Mouse (Mus musculus): ENCODE results near the gene Arid3c. TPM values are rescaled to one million over a fixed set of nuclear protein-coding genes. Genes with fewer than 3 reads are reported as not detected.

Arid3c gene
- polyA plus RNA-seq, 2 experiments, result 0.09 TPM; not detected in 1

DNA sequence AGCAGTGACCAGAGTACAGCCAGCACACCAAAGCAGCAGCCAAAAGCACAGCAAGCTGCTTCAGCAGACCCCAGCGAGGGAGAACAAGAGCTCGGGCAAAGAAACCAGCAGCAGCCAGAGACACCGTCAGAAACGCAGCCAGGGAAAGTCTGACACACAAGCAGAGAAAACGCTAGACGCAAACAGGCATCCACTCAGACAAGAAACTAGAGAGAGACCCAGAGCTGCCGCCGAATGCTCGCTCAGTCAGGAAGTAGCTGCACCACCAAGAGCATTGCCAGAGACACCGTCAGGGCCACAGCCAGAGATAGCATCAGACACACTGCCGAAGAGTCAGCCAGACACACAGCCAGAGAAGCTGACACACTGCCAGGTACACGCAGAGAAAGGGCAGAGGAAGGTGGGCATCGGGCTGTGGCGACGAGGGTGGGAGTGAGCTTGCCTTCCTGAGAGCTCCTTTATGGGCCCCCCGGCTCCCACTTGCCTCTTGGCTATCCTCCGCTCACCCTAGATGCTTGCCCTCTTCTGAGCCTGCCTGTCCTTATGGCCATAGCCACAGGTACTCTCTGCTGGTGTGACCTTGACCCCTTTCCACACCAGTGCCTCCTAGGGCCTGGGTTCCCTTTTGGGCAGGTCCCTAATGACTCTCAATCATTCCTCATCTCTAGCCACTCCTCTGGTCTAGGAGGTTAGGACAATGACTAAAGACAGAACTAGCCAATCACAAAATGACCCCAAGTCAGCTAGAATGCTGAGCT lies 54.5 kb downstream of the Arid3c start:
- H3K4me1 ChIP-seq (ENCODE audit: control insufficient read depth, insufficient read depth, low read length), result peaks cover 22% of the 10 kb centered on the region
- H3K4me3 ChIP-seq (replicated peaks; ENCODE audit: low read length), result no peak overlapping the region
- no peak for TF ChIP-seq POLR2A (IDR thresholded peaks at IDR 0.05; ENCODE audit: borderline replicate concordance, extremely low read depth, insufficient read depth, insufficient read length)
- no peaks in the 10 kb centered on the region for H3K9me3 ChIP-seq (ENCODE audit: control insufficient read depth, low read length)
- no peak for DNase-seq (ENCODE audit: low spot score)
- no peak overlapping the region for H3K27ac ChIP-seq (replicated peaks; ENCODE audit: low read depth, low read length)
- H3K27me3 ChIP-seq (ENCODE audit: control insufficient read depth, insufficient read depth, low read length), result peaks cover 44% of the 10 kb centered on the region
- H3K4me2 ChIP-seq (replicated peaks; ENCODE audit: low read depth, low read length, severe bottlenecking), result no peak overlapping the region
- H3K36me3 ChIP-seq (ENCODE audit: control insufficient read depth, insufficient read depth, low read length), result no peaks in the 10 kb centered on the region
- WGBS, result 50% methylated on average over 17 of the region's 17 CpGs
- H3K9ac ChIP-seq (ENCODE audit: low read depth, low read length, severe bottlenecking), result no peak overlapping the region
- ATAC-seq (ENCODE audit: low FRiP score, low read depth), result no peak

Other genes with a start within 250 kb of the Arid3c start
- 5.4 and 5.5 TPM in 2 replicates for gene AI464131, start 228.1 kb downstream of the Arid3c start, polyA plus RNA-seq (2012; rRNA removed)
- gene AI464131, start 228.1 kb downstream of the Arid3c start, polyA plus RNA-seq (2014; fragmentation: Nextera tagmentation; extraction: Ambion mirVana), result 4.7 and 5.9 TPM in 2 replicates
- gene 1110017D15Rik, start 213.8 kb downstream of the Arid3c start, polyA plus RNA-seq (2012; rRNA removed), result 0.76 and 0.78 TPM in 2 replicates
- gene 1110017D15Rik, start 213.8 kb downstream of the Arid3c start, polyA plus RNA-seq (2014; fragmentation: Nextera tagmentation; extraction: Ambion mirVana), result 0.44 and 0.50 TPM in 2 replicates
- gene Fam219a, start 161.6 kb downstream of the Arid3c start, polyA plus RNA-seq (2012; rRNA removed), result 13.7 and 19.5 TPM in 2 replicates
- gene Fam219a, start 161.6 kb downstream of the Arid3c start, polyA plus RNA-seq (2014; fragmentation: Nextera tagmentation; extraction: Ambion mirVana), result 2.4 and 2.6 TPM in 2 replicates
- gene Dnaic1, start 161.4 kb downstream of the Arid3c start, polyA plus RNA-seq (2012; rRNA removed), result 0.78 and 0.99 TPM in 2 replicates
- gene Dnaic1, start 161.4 kb downstream of the Arid3c start, polyA plus RNA-seq (2014; fragmentation: Nextera tagmentation; extraction: Ambion mirVana), result 0.67 TPM in 1 of 2 replicates, not detected in the other
- gene Enho, start 90.8 kb downstream of the Arid3c start, polyA plus RNA-seq (2012; rRNA removed), result 15.6 and 22.3 TPM in 2 replicates
- 12.5 and 13.1 TPM in 2 replicates for gene Enho, start 90.8 kb downstream of the Arid3c start, polyA plus RNA-seq (2014; fragmentation: Nextera tagmentation; extraction: Ambion mirVana)
- gene Cntfr, start 34.1 kb downstream of the Arid3c start, polyA plus RNA-seq (2012; rRNA removed), result 34.2 and 43.6 TPM in 2 replicates
- gene Cntfr, start 34.1 kb downstream of the Arid3c start, polyA plus RNA-seq (2014; fragmentation: Nextera tagmentation; extraction: Ambion mirVana), result 5.3 and 5.4 TPM in 2 replicates
- 247 and 316 TPM in 2 replicates for gene Il11ra1, start 31.2 kb downstream of the Arid3c start, polyA plus RNA-seq (2012; rRNA removed)
- 384 and 431 TPM in 2 replicates for gene Il11ra1, start 31.2 kb downstream of the Arid3c start, polyA plus RNA-seq (2014; fragmentation: Nextera tagmentation; extraction: Ambion mirVana)
- gene Rpp25l, start 17.6 kb downstream of the Arid3c start, polyA plus RNA-seq (2012; rRNA removed), result 59.3 and 67.5 TPM in 2 replicates
- gene Rpp25l, start 17.6 kb downstream of the Arid3c start, polyA plus RNA-seq (2014; fragmentation: Nextera tagmentation; extraction: Ambion mirVana), result 69.8 and 76.2 TPM in 2 replicates
- gene Dctn3, start 8.0 kb downstream of the Arid3c start, polyA plus RNA-seq (2012; rRNA removed), result 64.2 and 70.1 TPM in 2 replicates
- gene Dctn3, start 8.0 kb downstream of the Arid3c start, polyA plus RNA-seq (2014; fragmentation: Nextera tagmentation; extraction: Ambion mirVana), result 99.1 and 101 TPM in 2 replicates
- gene Galt, start 24.1 kb upstream of the Arid3c start, polyA plus RNA-seq (2012; rRNA removed), result 83.3 and 119 TPM in 2 replicates
- 39.5 and 43.6 TPM in 2 replicates for gene Galt, start 24.1 kb upstream of the Arid3c start, polyA plus RNA-seq (2014; fragmentation: Nextera tagmentation; extraction: Ambion mirVana)
- 79.2 and 91.4 TPM in 2 replicates for gene Sigmar1, start 25.0 kb upstream of the Arid3c start, polyA plus RNA-seq (2012; rRNA removed)
- 85.3 and 88.9 TPM in 2 replicates for gene Sigmar1, start 25.0 kb upstream of the Arid3c start, polyA plus RNA-seq (2014; fragmentation: Nextera tagmentation; extraction: Ambion mirVana)
- gene Ccl27a, start 43.1 kb upstream of the Arid3c start, polyA plus RNA-seq (2012; rRNA removed), result 96.6 and 107 TPM in 2 replicates
- 44.9 and 50.9 TPM in 2 replicates for gene Ccl27a, start 43.1 kb upstream of the Arid3c start, polyA plus RNA-seq (2014; fragmentation: Nextera tagmentation; extraction: Ambion mirVana)
- gene Gm21541, start 172.5 kb upstream of the Arid3c start, polyA plus RNA-seq (2012; rRNA removed), result 2.8 and 12.6 TPM in 2 replicates
- 25.2 TPM in 1 of 2 replicates, not detected in the other for gene Gm21541, start 172.5 kb upstream of the Arid3c start, polyA plus RNA-seq (2014; fragmentation: Nextera tagmentation; extraction: Ambion mirVana)
- 3.7 and 5.8 TPM in 2 replicates for gene Gm20878, start 210.4 kb upstream of the Arid3c start, polyA plus RNA-seq (2012; rRNA removed)
- 1.6 and 1.8 TPM in 2 replicates for gene Gm20878, start 210.4 kb upstream of the Arid3c start, polyA plus RNA-seq (2014; fragmentation: Nextera tagmentation; extraction: Ambion mirVana)
- gene Fam205a4, start 234.9 kb upstream of the Arid3c start, polyA plus RNA-seq (2012; rRNA removed), result 0.98 and 1.2 TPM in 2 replicates
- gene Fam205a4, start 234.9 kb upstream of the Arid3c start, polyA plus RNA-seq (2014; fragmentation: Nextera tagmentation; extraction: Ambion mirVana), result 0.58 and 0.66 TPM in 2 replicates

Measured in limb, embryonic 14.5 days (tissue).